Mouse (Mus musculus) MEL (cell line): ENCODE results near the gene Snx29.

Experiments
- CTCF ChIP-seq, 3 experiments: IDR thresholded peaks in 2 of 3; conservative IDR thresholded peaks in 1 of 3; 2 replicates each; pipeline ENCODE4 v1.5.1; 2011 to 2012; ENCODE audit warnings: low read length in 3 of 3, low read depth in 2 of 3, mild to moderate bottlenecking in 2 of 3, improper control_type of control experiment in 1 of 3, inconsistent platforms in 1 of 3, mixed read lengths in 1 of 3, moderate library complexity in 1 of 3; ENCODE audit not compliant: control insufficient read depth in 1 of 3, insufficient read depth in 1 of 3, poor library complexity in 1 of 3, severe bottlenecking in 1 of 3
- ELF1 ChIP-seq: IDR thresholded peaks from 2 replicates; pipeline ENCODE4 v1.6.1; 2014; ENCODE audit warnings: low read depth, mild to moderate bottlenecking, inconsistent platforms, low read length, improper control_type of control experiment, moderate library complexity
- EP300 ChIP-seq, 2 experiments: IDR thresholded peaks; 2 replicates each; pipeline ENCODE4 v1.6.1; 2011; ENCODE audit warnings: improper control_type of control experiment in 2 of 2, low read length in 2 of 2, low read depth in 1 of 2, mild to moderate bottlenecking in 1 of 2
- GATA1 ChIP-seq: IDR thresholded peaks from 2 replicates; pipeline ENCODE4 v1.6.1; 2011; ENCODE audit warnings: low read depth, low read length, improper control_type of control experiment
- JUND ChIP-seq: IDR thresholded peaks from 2 replicates; pipeline ENCODE4 v1.6.1; 2011; ENCODE audit warnings: low read depth, mild to moderate bottlenecking, improper control_type of control experiment, low read length
- MAFK ChIP-seq: IDR thresholded peaks from 2 replicates; pipeline ENCODE4 v1.6.1; 2011; ENCODE audit warnings: low read depth, mild to moderate bottlenecking, low read length, improper control_type of control experiment, borderline replicate concordance
- MEF2A ChIP-seq: IDR thresholded peaks from 2 replicates; pipeline ENCODE4 v1.6.1; 2014; ENCODE audit warnings: low read depth, mild to moderate bottlenecking, inconsistent platforms, low read length, improper control_type of control experiment; ENCODE audit not compliant: poor library complexity, insufficient replicate concordance, severe bottlenecking; ENCODE audit errors: extremely low read depth
- MXI1 ChIP-seq: IDR thresholded peaks from 2 replicates; pipeline ENCODE4 v1.6.1; 2011; ENCODE audit warnings: mild to moderate bottlenecking, low read depth, low read length, improper control_type of control experiment
- MYB ChIP-seq: IDR thresholded peaks from 2 replicates; pipeline ENCODE4 v1.6.1; 2011; ENCODE audit warnings: mild to moderate bottlenecking, low read depth, low read length, improper control_type of control experiment
- MYC ChIP-seq: IDR thresholded peaks from 2 replicates; pipeline ENCODE4 v1.6.1; 2011; ENCODE audit warnings: low read depth, mild to moderate bottlenecking, low read length, improper control_type of control experiment, moderate library complexity
- POLR2A ChIP-seq, 2 experiments: IDR thresholded peaks; 2 replicates each; pipeline ENCODE4 v1.6.1; 2011 to 2012; ENCODE audit warnings: low read length in 2 of 2, mild to moderate bottlenecking in 2 of 2, control low read depth in 1 of 2, improper control_type of control experiment in 1 of 2, low read depth in 1 of 2, moderate library complexity in 1 of 2; ENCODE audit not compliant: control insufficient read depth in 1 of 2, insufficient read depth in 1 of 2, poor library complexity in 1 of 2
- SIN3A ChIP-seq: IDR thresholded peaks from 2 replicates; pipeline ENCODE4 v1.6.1; 2012; ENCODE audit warnings: low read length, improper control_type of control experiment, inconsistent platforms
- TBP ChIP-seq: IDR thresholded peaks from 2 replicates; pipeline ENCODE4 v1.8.0; 2011; ENCODE audit warnings: low read depth, low read length, improper control_type of control experiment
- ZNF384 ChIP-seq: IDR thresholded peaks from 2 replicates; pipeline ENCODE4 v1.6.1; 2012; ENCODE audit warnings: low read depth, mild to moderate bottlenecking, inconsistent platforms, low read length, improper control_type of control experiment

DNA sequence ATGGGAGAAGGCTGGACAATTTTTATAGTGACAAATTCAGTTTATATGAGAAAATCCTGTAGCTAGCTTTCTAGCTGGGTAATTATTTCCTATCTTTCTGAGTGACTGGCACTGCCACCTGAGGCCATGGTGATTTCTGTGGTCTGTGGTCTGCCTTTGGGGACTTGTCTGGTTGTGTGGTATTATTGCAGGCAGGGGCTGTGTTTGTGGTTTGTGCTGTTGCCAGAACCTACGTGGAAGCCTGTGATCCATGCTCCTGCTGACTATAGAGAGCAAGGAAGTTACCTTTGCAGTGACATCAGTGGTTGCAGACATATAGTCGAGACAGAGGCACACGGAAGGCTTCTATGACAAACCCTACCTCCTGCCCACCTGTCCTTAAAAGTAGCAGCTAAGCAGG is 298.3 kb downstream of the Snx29 start:
- TF ChIP-seq CTCF (IDR thresholded peaks at IDR 0.05 in 2 of 3, conservative IDR thresholded peaks at IDR 0.05 in 1 of 3; ENCODE audit: control insufficient read depth in 1 of 3, insufficient read depth in 1 of 3, low read depth in 2 of 3, low read length in 3 of 3, poor library complexity in 1 of 3, severe bottlenecking in 1 of 3) (no peak), MYC (no peak), ZNF384 (no peak), TBP (no peak), MXI1 (no peak), GATA1 (no peak), EP300 (IDR thresholded peaks at IDR 0.05; ENCODE audit: low read depth in 1 of 2, low read length in 2 of 2) (no peak), POLR2A (IDR thresholded peaks at IDR 0.05; ENCODE audit: control insufficient read depth in 1 of 2, insufficient read depth in 1 of 2, low read depth in 1 of 2, low read length in 2 of 2, poor library complexity in 1 of 2) (no peak), MAFK (no peak), MYB (no peak), ELF1 (no peak), JUND (no peak), MEF2A (no peak), SIN3A (no peak)
